Comparison of ENCODE assay signal across 19 mouse cellular contexts in the genomic region with DNA sequence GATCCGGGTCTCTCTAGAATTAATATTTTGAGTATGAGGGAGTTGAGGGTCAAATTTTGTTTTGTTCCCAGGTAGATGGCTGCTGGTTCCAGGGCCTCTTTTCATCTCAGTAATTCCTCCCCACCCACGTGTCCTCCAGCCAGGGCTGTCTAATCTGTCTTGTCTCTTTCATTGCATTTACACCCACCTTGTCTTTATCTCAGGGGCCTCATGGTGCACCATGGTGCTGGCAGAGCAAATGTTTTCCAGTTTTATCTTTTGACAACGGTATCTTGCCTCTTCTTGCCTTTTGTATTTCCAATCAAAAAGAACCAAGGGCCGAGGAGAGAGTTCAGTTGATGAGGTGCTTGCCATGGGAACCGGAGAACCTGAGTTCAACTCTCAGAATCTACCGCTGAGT.
DNase-seq lines count a peak whose midpoint lies in the region; ATAC-seq and TF ChIP-seq lines count a peak whose summit lies in the region.
"Had no signal": no experiment of that assay in that cellular context is flagged by ENCODE, and none has a peak within 500 bp of the region (broad histone marks: within the 10 kb centered on the region; RNA-seq: fewer than 3 reads in every experiment).

No protein-coding gene starts in this region.

- no peaks in the 10 kb centered on the region for H3K36me3 ChIP-seq in MEL (ENCODE audit: control insufficient read depth in 1 of 2, insufficient read depth in 2 of 2, low read length in 2 of 2)
- H3K36me3 ChIP-seq in liver, embryonic 14.5 days (replicated peaks; ENCODE audit: control insufficient read depth, insufficient read depth, low read depth), result no peaks in the 10 kb centered on the region
- H3K36me3 ChIP-seq in forebrain, embryonic 13.5 days (ENCODE audit: poor library complexity, severe bottlenecking), result no peaks in the 10 kb centered on the region
- H3K36me3 ChIP-seq: embryonic facial prominence, embryonic 12.5 days; heart, embryonic 15.5 days; hindbrain, embryonic 13.5 days had no signal

- no peak overlapping the region for H3K9ac ChIP-seq in MEL (ENCODE audit: control insufficient read depth, low read depth, low read length, poor library complexity, severe bottlenecking)
- no peak overlapping the region for H3K9ac ChIP-seq in liver, embryonic 14.5 days (replicated peaks)
- no peak overlapping the region for H3K9ac ChIP-seq in forebrain, embryonic 13.5 days
- H3K9ac ChIP-seq: embryonic facial prominence, embryonic 12.5 days; heart, embryonic 15.5 days; hindbrain, embryonic 13.5 days had no signal

- H3K27ac ChIP-seq in MEL (ENCODE audit: control insufficient read depth, low read depth, low read length), result peak overlapping the region; percentile 74
- no peak overlapping the region for H3K27ac ChIP-seq in liver, embryonic 14.5 days
- no peak overlapping the region for H3K27ac ChIP-seq in forebrain, embryonic 13.5 days
- H3K27ac ChIP-seq: embryonic facial prominence, embryonic 12.5 days; heart, embryonic 15.5 days; hindbrain, embryonic 13.5 days; hindbrain, postnatal 0 days had no signal

- H3K4me3 ChIP-seq in MEL (ENCODE audit: control insufficient read depth in 1 of 2, insufficient read depth in 1 of 2, low read depth in 2 of 2, low read length in 2 of 2), result no peak overlapping the region
- H3K4me3 ChIP-seq in liver, embryonic 14.5 days (ENCODE audit: insufficient read depth in 1 of 2, low read depth in 2 of 2, low read length in 2 of 2), result no peak overlapping the region
- no peak overlapping the region for H3K4me3 ChIP-seq in forebrain, embryonic 13.5 days
- H3K4me3 ChIP-seq: embryonic facial prominence, embryonic 12.5 days; heart, embryonic 15.5 days; hindbrain, embryonic 13.5 days had no signal

- WGBS in liver, embryonic 14.5 days (ENCODE audit: insufficient replicate concordance), result 37% methylated on average over 6 of the region's 6 CpGs
- 83% methylated on average over 6 of the region's 6 CpGs for WGBS in forebrain, embryonic 13.5 days

- TF ChIP-seq POLR2A in MEL (IDR thresholded peaks at IDR 0.05; ENCODE audit: control insufficient read depth in 1 of 2, insufficient read depth in 1 of 2, low read depth in 1 of 2, low read length in 2 of 2, poor library complexity in 1 of 2), result no peak

- no peaks in the 10 kb centered on the region for H3K9me3 ChIP-seq in MEL (replicated peaks; ENCODE audit: insufficient read depth, low read length)
- H3K9me3 ChIP-seq in liver, embryonic 14.5 days (ENCODE audit: control insufficient read depth, low read length), result no peaks in the 10 kb centered on the region
- no peaks in the 10 kb centered on the region for H3K9me3 ChIP-seq in forebrain, embryonic 13.5 days (replicated peaks)
- H3K9me3 ChIP-seq: embryonic facial prominence, embryonic 12.5 days; heart, embryonic 15.5 days; hindbrain, embryonic 13.5 days had no signal

- peak; percentile 68; the same call in 1 of the 2 replicates for ATAC-seq in liver, embryonic 14.5 days (ENCODE audit: insufficient read depth)
- ATAC-seq in forebrain, embryonic 13.5 days, result no peak
- ATAC-seq: forebrain, embryonic 16.5 days; hindbrain, postnatal 0 days had no signal

- peak; percentile 12 for DNase-seq in MEL (ENCODE audit: low read depth, low spot score)
- peak; percentile 28 for DNase-seq in c-Kit-positive CD71-positive TER-119-positive erythroid progenitor cells, embryonic 14.5 days (ENCODE audit: low spot score)
- DNase-seq in liver, embryonic 14.5 days (ENCODE audit: low read depth in 3 of 3, low spot score in 3 of 3), result peak in 2 of 3 experiments; percentile 14 to 28
- peak; percentile 4 for DNase-seq in yolk sac, embryonic 10.5 days (ENCODE audit: low spot score)
- DNase-seq in B cell, adult 2 months, result no peak
- DNase-seq: adrenal gland, adult 8-10 months; adrenal gland, postnatal 36 days; cerebellum, adult 11-12 months; cerebellum, adult 9-10 months; cerebellum, postnatal 25 days; gastrocnemius, postnatal 36 days; heart, adult 11 months; heart, postnatal 14 days had no signal

- H3K79me2 ChIP-seq in MEL (ENCODE audit: control insufficient read depth, insufficient read depth, low read length, poor library complexity), result no peaks in the 10 kb centered on the region

- no peak overlapping the region for H3K4me2 ChIP-seq in liver, embryonic 14.5 days (ENCODE audit: low read depth)
- H3K4me2 ChIP-seq in forebrain, embryonic 13.5 days, result no peak overlapping the region
- H3K4me2 ChIP-seq: embryonic facial prominence, embryonic 12.5 days; heart, embryonic 15.5 days; hindbrain, embryonic 13.5 days had no signal

- no peak for TF ChIP-seq RAD21 in MEL (IDR thresholded peaks at IDR 0.05; ENCODE audit: low read depth, low read length)

- peak; percentile 9 to 70; a peak in 3 of 4 replicates for TF ChIP-seq EP300 in MEL (IDR thresholded peaks at IDR 0.05; ENCODE audit: low read depth in 1 of 2, low read length in 2 of 2)
- TF ChIP-seq EP300 in liver, embryonic 14.5 days (IDR thresholded peaks at IDR 0.05; ENCODE audit: low read depth), result peak; percentile 54; the same call in 1 of the 2 replicates

- H3K4me1 ChIP-seq in MEL (ENCODE audit: control insufficient read depth in 1 of 2, insufficient read depth in 2 of 2, low read length in 2 of 2), result no peaks in the 10 kb centered on the region
- no peaks in the 10 kb centered on the region; a peak in 1 of 4 replicates for H3K4me1 ChIP-seq in liver, embryonic 14.5 days (replicated peaks; ENCODE audit: control insufficient read depth in 2 of 2, insufficient read depth in 2 of 2, low read length in 1 of 2)
- no peaks in the 10 kb centered on the region for H3K4me1 ChIP-seq in forebrain, embryonic 13.5 days
- H3K4me1 ChIP-seq: embryonic facial prominence, embryonic 12.5 days; heart, embryonic 15.5 days; hindbrain, embryonic 13.5 days had no signal

- H3K27me3 ChIP-seq in MEL (ENCODE audit: control insufficient read depth in 1 of 2, insufficient read depth in 2 of 2, low read length in 2 of 2), result no peaks in the 10 kb centered on the region
- no peaks in the 10 kb centered on the region for H3K27me3 ChIP-seq in liver, embryonic 14.5 days (ENCODE audit: control insufficient read depth, insufficient read depth, low read length)
- H3K27me3 ChIP-seq in forebrain, embryonic 13.5 days, result no peaks in the 10 kb centered on the region
- H3K27me3 ChIP-seq: embryonic facial prominence, embryonic 12.5 days had no signal

- no peak for TF ChIP-seq CTCF in MEL (IDR thresholded peaks at IDR 0.05 in 2 of 3, conservative IDR thresholded peaks at IDR 0.05 in 1 of 3; ENCODE audit: control insufficient read depth in 1 of 3, insufficient read depth in 1 of 3, low read depth in 2 of 3, low read length in 3 of 3, poor library complexity in 1 of 3, severe bottlenecking in 1 of 3)
- no peak for TF ChIP-seq CTCF in liver, embryonic 14.5 days (IDR thresholded peaks at IDR 0.05; ENCODE audit: low read depth)

TF ChIP-seq in MEL, 35 proteins besides CTCF, POLR2A, EP300 and RAD21:
- TF ChIP-seq MAX (IDR thresholded peaks at IDR 0.05; ENCODE audit: low read length) (peak; percentile 13; the same call in 1 of the 2 replicates), HCFC1 (IDR thresholded peaks at IDR 0.05; ENCODE audit: low read depth, low read length) (no peak), UBTF (IDR thresholded peaks at IDR 0.05; ENCODE audit: borderline replicate concordance, insufficient read depth, low read depth, low read length) (no peak), ETS1 (IDR thresholded peaks at IDR 0.05; ENCODE audit: low read depth, low read length) (0 out of 2 replicates have a peak, but pooled peaks have one; percentile 23), GABPA (IDR thresholded peaks at IDR 0.05; ENCODE audit: low read depth, low read length) (no peak), MAZ (IDR thresholded peaks at IDR 0.05; ENCODE audit: low read depth, low read length) (no peak), USF2 (IDR thresholded peaks at IDR 0.05; ENCODE audit: borderline replicate concordance in 1 of 2, insufficient read depth in 1 of 2, low read depth in 1 of 2, low read length in 2 of 2) (no peak), ELF1 (IDR thresholded peaks at IDR 0.05; ENCODE audit: low read depth, low read length) (no peak), TBP (IDR thresholded peaks at IDR 0.05; ENCODE audit: low read depth, low read length) (no peak), E2F4 (IDR thresholded peaks at IDR 0.05; ENCODE audit: borderline replicate concordance, low read depth, low read length) (no peak), TCF12 (IDR thresholded peaks at IDR 0.05; ENCODE audit: low read depth, low read length) (peak; percentile 54; the same call in 1 of the 2 replicates), GATA1 (IDR thresholded peaks at IDR 0.05; ENCODE audit: low read depth, low read length) (0 out of 2 replicates have a peak, but pooled peaks have one; percentile 7), ZKSCAN1 (IDR thresholded peaks at IDR 0.05; ENCODE audit: low read depth, low read length) (no peak), ZC3H11A (IDR thresholded peaks at IDR 0.05; ENCODE audit: low read depth, low read length) (no peak), TAL1 (IDR thresholded peaks at IDR 0.05; ENCODE audit: low read length) (no peak; the same call in 1 of the 2 replicates), RCOR1 (IDR thresholded peaks at IDR 0.05; ENCODE audit: low read depth, low read length) (no peak), NRF1 (IDR thresholded peaks at IDR 0.05; ENCODE audit: insufficient read depth, low read depth, low read length, poor library complexity, severe bottlenecking) (no peak), CHD2 (IDR thresholded peaks at IDR 0.05; ENCODE audit: low read length) (no peak), SMC3 (IDR thresholded peaks at IDR 0.05; ENCODE audit: low read depth, low read length) (no peak), MYC (IDR thresholded peaks at IDR 0.05; ENCODE audit: low read depth, low read length) (no peak), MYB (IDR thresholded peaks at IDR 0.05; ENCODE audit: low read depth, low read length) (no peak)

Comparison
In these comparisons a context has a peak if more than half of its experiments do, and no peak if none do; other contexts are left out.
1. DNase-seq: peak in MEL (single experiment), c-Kit-positive CD71-positive TER-119-positive erythroid progenitor cells, embryonic 14.5 days (single experiment), liver, embryonic 14.5 days (2 of 3) and yolk sac, embryonic 10.5 days (single experiment); none in B cell, adult 2 months (0 of 2).